Mouse (Mus musculus) thymus, postnatal 0 days (tissue): ENCODE results near the gene Htatsf1. TPM values are rescaled to one million over a fixed set of nuclear protein-coding genes. Genes with fewer than 3 reads are reported as not detected.
A peak's percentile ranks its signal among the peaks of the same experiment; 100 is the strongest.

Experiments
- DNase-seq: peaks from one replicate; pipeline ENCODE4 v3.0.0-alpha.2; 2015; ENCODE audit warnings: low spot score
- polyA plus RNA-seq: library from polyadenylated mRNA; unstranded; fragments of >200 nt; fragmentation: Nextera tagmentation; extraction: Ambion mirVana; gene quantifications from 2 replicates; pipeline ENCODE4 v1.2.1, GENCODE M21; 2015

Gene Htatsf1
- 57.5 and 57.6 TPM in 2 replicates for polyA plus RNA-seq

GRCm38 (mm10) chrX:57053174-57053992 lies at the start of gene Htatsf1:
TSS of gene Htatsf1 (plus strand) at chrX:57053583.
- peak; percentile 82 for DNase-seq

- no peak for DNase-seq
Observed at GRCm38 (mm10) chrX:57012891-57013290, 40.5 kb upstream of the Htatsf1 start.

- no peak for DNase-seq
Observed at GRCm38 (mm10) chrX:57042774-57043173, 10.6 kb upstream of the Htatsf1 start, which contains the start of gene Brs3. TSS of gene Brs3 (plus strand) at chrX:57043074.

GRCm38 (mm10) chrX:57043869-57044268 lies 9.5 kb upstream of the Htatsf1 start:
- no peak for DNase-seq

- no peak for DNase-seq
Observed at GRCm38 (mm10) chrX:57052848-57053173, 572 bp upstream of the Htatsf1 start.

GRCm38 (mm10) chrX:57053993-57054385 lies 606 bp downstream of the Htatsf1 start:
- no peak for DNase-seq

GRCm38 (mm10) chrX:57081496-57081895 lies 28.1 kb downstream of the Htatsf1 start:
- no peak for DNase-seq

- no peak for DNase-seq
Observed at GRCm38 (mm10) chrX:57087806-57088205, 34.4 kb downstream of the Htatsf1 start, which contains the start of gene Vgll1. TSS of gene Vgll1 (plus strand) at chrX:57088106.

- DNase-seq, result no peak
Observed at GRCm38 (mm10) chrX:57103415-57103814, 50.0 kb downstream of the Htatsf1 start.

GRCm38 (mm10) chrX:57106956-57107355 lies 53.6 kb downstream of the Htatsf1 start:
- DNase-seq, result no peak

Other genes starting within 250 kb of the Htatsf1 start
- 1.1 and 1.2 TPM in 2 replicates for gene Map7d3, start 231.3 kb upstream of the Htatsf1 start, polyA plus RNA-seq
- not detected in 2 replicates for gene Adgrg4, start 183.4 kb upstream of the Htatsf1 start, polyA plus RNA-seq
- not detected in 2 replicates for gene Brs3, start 10.5 kb upstream of the Htatsf1 start, polyA plus RNA-seq
- not detected in 2 replicates for gene Vgll1, start 34.5 kb downstream of the Htatsf1 start, polyA plus RNA-seq
- 3.1 and 4.3 TPM in 2 replicates for gene Cd40lg, start 158.6 kb downstream of the Htatsf1 start, polyA plus RNA-seq